Mouse (Mus musculus) brain, embryonic 14.5 days (tissue): Measurements from ENCODE around the gene Pitpnb.

ENCODE experiments used
- CTCF ChIP-seq: fragments of 200-500 bp; IDR thresholded peaks from 2 replicates; pipeline ENCODE4 v1.5.1; 2012; ENCODE audit warnings: inconsistent platforms, mild to moderate bottlenecking, moderate library complexity, borderline replicate concordance; ENCODE audit not compliant: insufficient read depth, insufficient read length; ENCODE audit errors: extremely low read depth
- POLR2A ChIP-seq: fragments of 200-500 bp; IDR thresholded peaks from 2 replicates; pipeline ENCODE4 v1.6.1; 2012; ENCODE audit warnings: mild to moderate bottlenecking, inconsistent platforms, borderline replicate concordance; ENCODE audit not compliant: poor library complexity, insufficient read depth, insufficient read length, severe bottlenecking; ENCODE audit errors: extremely low read depth

DNA sequence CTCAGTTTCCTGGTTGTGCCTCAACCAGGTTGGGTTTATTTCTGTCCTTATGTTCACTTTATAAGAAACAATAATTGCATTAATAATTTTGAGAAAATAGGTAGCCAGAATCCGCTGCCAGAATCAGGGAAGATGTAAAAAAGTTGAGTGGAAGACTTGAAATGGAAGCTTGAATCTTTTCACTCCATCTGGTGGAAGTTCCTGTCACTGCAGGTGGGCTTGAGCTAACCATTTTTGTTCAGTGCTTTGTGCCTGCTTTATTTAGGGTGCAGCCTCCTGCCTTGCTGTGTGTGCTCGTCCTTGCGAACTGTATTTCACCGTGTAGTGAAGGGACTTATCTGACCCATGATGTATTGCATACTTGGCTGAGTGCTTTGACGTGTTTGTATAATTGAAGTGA is 30.0 kb downstream of the Pitpnb start:
- TF ChIP-seq CTCF (peak; percentile 44; the same call in 1 of the 2 replicates), POLR2A (no peak)
